Mouse (Mus musculus) forebrain, postnatal 0 days (tissue): ENCODE results near the gene Tmem41b. TPM values are rescaled to one million over a fixed set of nuclear protein-coding genes. Genes with fewer than 3 reads are reported as not detected.
"Not testable (repeated sequence)": the region's sequence is repeated elsewhere in the genome, so short reads cannot be mapped to it uniquely, and the experiment has no call there.

ENCODE experiments used
- ATAC-seq: fragments of 200-750 bp; cut with Nextera tagmentation; 2 replicates; pipeline ENCODE4 v1.8.0; 2017; ENCODE audit warnings: mild to moderate bottlenecking, moderate library complexity
- DNase-seq: peaks from one replicate; pipeline ENCODE4 v3.0.0-alpha.2; 2015
- H3K27ac ChIP-seq: fragments of 300-500 bp; sonication (generic); 2 replicates; pipeline ENCODE4 v1.5.1; 2014; ENCODE audit warnings: low read depth, mild to moderate bottlenecking, antibody characterized with exemption, low read length, moderate library complexity, mixed read lengths
- H3K27me3 ChIP-seq: fragments of 300-500 bp; sonication (generic); 2 replicates; pipeline ENCODE4 v1.6.1; 2014; ENCODE audit warnings: mild to moderate bottlenecking, low read length, mixed read lengths; ENCODE audit not compliant: insufficient read depth
- H3K36me3 ChIP-seq: fragments of 300-500 bp; sonication (generic); 2 replicates; pipeline ENCODE4 v1.6.1; 2014; ENCODE audit warnings: mild to moderate bottlenecking, moderate library complexity; ENCODE audit not compliant: insufficient read depth
- H3K4me1 ChIP-seq: fragments of 300-500 bp; sonication (generic); 2 replicates; pipeline ENCODE4 v1.6.1; 2014; ENCODE audit warnings: antibody characterized with exemption; ENCODE audit not compliant: insufficient read depth
- H3K4me2 ChIP-seq: fragments of 300-500 bp; sonication (generic); 2 replicates; pipeline ENCODE4 v1.6.1; 2014; ENCODE audit warnings: low read depth, mild to moderate bottlenecking, moderate library complexity
- H3K4me3 ChIP-seq: fragments of 300-500 bp; sonication (generic); 2 replicates; pipeline ENCODE4 v1.5.1; 2014; ENCODE audit warnings: low read depth, low read length, mixed read lengths
- H3K9ac ChIP-seq: fragments of 300-500 bp; sonication (generic); 2 replicates; pipeline ENCODE4 v1.6.1; 2014; ENCODE audit warnings: mild to moderate bottlenecking
- H3K9me3 ChIP-seq: fragments of 300-500 bp; sonication (generic); 2 replicates; pipeline ENCODE4 v1.6.1; 2016; ENCODE audit warnings: low read length
- CTCF ChIP-seq: sonication (generic); IDR thresholded peaks from 2 replicates; pipeline ENCODE4 v1.5.1; 2016; ENCODE audit warnings: antibody characterized with exemption, control low read depth, low read depth
- WGBS: fragments of 180-500 bp; shearing (Covaris S2); extraction: QIAGEN DNeasy Blood & Tissue Kit; methylation state at CpG from one replicate; pipeline ENCODE4 v1.1.7; 2014; 5-methylcytosine and 5-hydroxymethylcytosine counted together
- polyA plus RNA-seq: library from polyadenylated mRNA; unstranded; fragments of >200 nt; fragmentation: Nextera tagmentation; extraction: Ambion mirVana; gene quantifications from 2 replicates; pipeline ENCODE4 v1.2.1, GENCODE M21; 2015
- total RNA-seq: library from RNA; depleted of rRNA; stranded (reverse); fragments of >200 nt; gene quantifications from 2 replicates; pipeline ENCODE4 v1.2.3, GENCODE M21; 2014; rRNA removed

The Tmem41b gene
- total RNA-seq = 48.6 and 63.2 TPM in 2 replicates
- polyA plus RNA-seq = 38.6 and 46.4 TPM in 2 replicates

DNA sequence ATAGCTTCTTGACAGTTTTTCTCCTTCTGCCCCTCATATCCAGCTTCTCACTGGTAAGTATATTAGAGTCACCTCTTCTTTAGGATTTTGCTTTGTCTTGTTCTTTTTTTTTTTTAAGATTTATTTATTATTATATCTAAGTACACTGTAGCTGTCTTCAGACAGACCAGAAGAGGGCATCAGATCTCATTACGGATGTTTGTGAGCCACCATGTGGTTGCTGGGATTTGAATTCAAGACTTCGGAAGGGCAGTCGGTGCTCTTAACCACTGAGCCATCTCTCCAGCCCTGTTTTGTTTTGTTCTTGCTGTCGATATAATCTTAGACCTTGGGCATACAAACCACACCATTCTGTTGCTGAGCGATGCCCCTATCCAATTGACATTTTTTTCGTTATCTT, at the start of gene Tmem41b:
Gene Tmem41b, minus strand, starts transcription at position 155 of the 400 bp plus-strand sequence.
- 36% methylated on average over 6 of the region's 6 CpGs for WGBS
- Histone ChIP-seq H3K9ac (peak within 1 kb of the TSS; percentile 61), H3K27ac (peak within 1 kb of the TSS; percentile 89), H3K4me3 (peak within 1 kb of the TSS; percentile 60), H3K4me2 (peak within 1 kb of the TSS; percentile 68)
- not testable (repeated sequence) for ATAC-seq, H3K4me1 ChIP-seq, H3K27me3 ChIP-seq, H3K9me3 ChIP-seq, H3K36me3 ChIP-seq
- peak; percentile 27 for DNase-seq
- peak; percentile 51 for TF ChIP-seq CTCF

DNA sequence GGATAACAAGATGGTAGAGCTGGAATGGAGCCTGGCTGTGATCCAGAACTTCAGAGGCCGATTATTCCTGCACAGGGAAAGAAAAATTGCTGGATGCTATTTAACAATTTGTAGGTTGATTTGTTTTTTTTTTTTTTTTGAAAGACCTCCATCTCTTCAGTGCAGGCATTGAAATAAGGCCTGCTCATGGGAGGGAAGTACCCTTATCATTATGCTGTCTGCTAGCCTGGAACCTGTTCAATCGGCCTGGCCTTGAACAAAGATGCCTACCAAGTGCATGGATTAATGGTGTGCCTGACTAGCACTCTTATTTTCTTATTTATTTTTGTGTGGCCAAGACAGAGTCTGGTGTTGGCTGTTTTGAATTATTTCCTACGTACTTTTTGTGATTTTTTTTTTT, 43.6 kb upstream of the Tmem41b start:
- no peaks in the 10 kb centered on the region for H3K27me3 ChIP-seq
- H3K27ac ChIP-seq = no peak overlapping the region
- ATAC-seq = no peak
- H3K4me2 ChIP-seq = no peak overlapping the region
- no peak for DNase-seq
- no peak overlapping the region for H3K9ac ChIP-seq
- no peak for TF ChIP-seq CTCF
- no peaks in the 10 kb centered on the region for H3K9me3 ChIP-seq
- H3K4me1 ChIP-seq = no peaks in the 10 kb centered on the region
- peaks cover 30% of the 10 kb centered on the region for H3K36me3 ChIP-seq
- 61% methylated on average over 3 of the region's 3 CpGs for WGBS
- no peak overlapping the region for H3K4me3 ChIP-seq

GRCm38 (mm10) chr7:110028826-110029225, 42.1 kb upstream of the Tmem41b start:
- Histone ChIP-seq H3K9ac (no peak overlapping the region), H3K27ac (no peak overlapping the region), H3K4me1 (no peaks in the 10 kb centered on the region), H3K4me3 (no peak overlapping the region), H3K36me3 (peaks cover 25% of the 10 kb centered on the region), H3K4me2 (no peak overlapping the region), H3K9me3 (no peaks in the 10 kb centered on the region), H3K27me3 (no peaks in the 10 kb centered on the region)
- DNase-seq (peak; percentile 6), ATAC-seq (peak; percentile 40; the same call in 1 of the 2 replicates)
- TF ChIP-seq CTCF = no peak
- WGBS = 56% methylated on average over 1 of the region's 1 CpGs

DNA sequence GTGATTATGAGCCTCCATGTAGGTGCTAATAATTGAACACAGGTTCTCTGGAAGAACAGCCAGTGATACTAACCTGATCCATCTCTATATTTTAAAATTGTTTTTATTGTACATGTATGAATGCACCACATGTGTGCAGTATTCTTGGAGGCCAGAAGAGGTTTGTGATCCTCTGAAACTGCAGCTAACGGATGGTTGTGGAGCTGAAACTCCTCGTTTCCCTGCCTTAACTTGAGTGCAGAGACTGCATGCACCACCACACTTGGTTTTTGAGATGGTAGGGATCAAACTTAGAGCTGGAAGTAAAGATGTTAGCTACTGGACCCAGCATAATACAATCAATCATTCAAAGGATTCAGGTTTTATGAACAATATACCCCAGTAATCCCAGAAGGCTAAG, 39.9 kb upstream of the Tmem41b start:
- Histone ChIP-seq H3K9ac (no peak overlapping the region), H3K27me3 (no peaks in the 10 kb centered on the region), H3K4me2 (no peak overlapping the region), H3K4me3 (no peak overlapping the region), H3K27ac (no peak overlapping the region), H3K9me3 (no peaks in the 10 kb centered on the region), H3K4me1 (no peaks in the 10 kb centered on the region), H3K36me3 (peaks cover 15% of the 10 kb centered on the region)
- no peak for ATAC-seq
- TF ChIP-seq CTCF = no peak
- 84% methylated on average over 2 of the region's 2 CpGs for WGBS
- DNase-seq = no peak

- Histone ChIP-seq H3K4me2 (no peak overlapping the region), H3K36me3 (no peaks in the 10 kb centered on the region), H3K4me1 (peaks cover 11% of the 10 kb centered on the region; the same call in 1 of the 2 replicates), H3K27me3 (no peaks in the 10 kb centered on the region), H3K27ac (no peak overlapping the region), H3K9me3 (no peaks in the 10 kb centered on the region), H3K9ac (no peak overlapping the region), H3K4me3 (no peak overlapping the region)
- WGBS = 100% methylated on average over 1 of the region's 1 CpGs
- no peak for TF ChIP-seq CTCF
- DNase-seq (no peak), ATAC-seq (no peak)
Observed at GRCm38 (mm10) chr7:110023553-110023952, 36.8 kb upstream of the Tmem41b start.

DNA sequence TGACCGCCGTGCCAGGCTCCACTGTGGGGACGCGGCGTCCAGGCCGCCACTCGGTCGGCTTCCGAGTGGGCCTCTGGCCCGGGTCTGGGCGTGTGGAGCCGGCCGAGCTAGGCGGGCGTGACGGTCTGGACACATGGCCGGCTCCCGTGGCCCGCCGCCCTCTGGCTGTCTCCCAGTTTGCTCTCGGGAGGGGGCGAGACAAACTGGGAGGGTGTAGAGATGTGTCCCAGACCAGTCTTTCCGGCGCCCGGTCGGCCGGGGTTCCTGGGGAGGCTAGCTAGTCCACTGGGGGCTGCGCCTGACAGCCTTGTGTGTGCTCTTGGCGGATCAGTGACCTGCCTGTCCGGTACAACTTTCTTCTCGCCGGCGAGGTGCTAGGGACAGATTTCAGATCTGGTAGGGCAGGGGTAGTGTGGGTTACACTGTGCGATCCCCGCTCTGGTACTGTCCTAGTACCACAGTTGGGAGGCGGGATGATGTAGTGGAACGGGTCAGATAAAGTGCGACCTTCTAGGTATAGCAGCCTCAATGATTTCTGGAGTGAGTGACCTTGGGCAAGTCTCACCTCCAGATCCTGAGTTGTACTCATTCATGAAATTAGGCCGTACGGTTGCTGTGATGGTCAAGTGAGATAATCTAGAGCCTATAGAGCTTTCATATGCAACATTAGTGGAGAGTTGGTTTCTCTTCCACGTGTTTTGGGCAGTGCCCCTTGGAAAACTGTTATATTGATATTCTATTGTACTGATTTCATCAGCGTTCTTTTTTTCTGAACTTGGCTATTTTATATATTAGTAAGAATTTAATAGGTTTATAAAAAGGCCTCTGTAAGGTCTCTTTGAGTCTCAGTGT, 32.1 kb upstream of the Tmem41b start:
- H3K9ac ChIP-seq = peak overlapping the region; percentile 96
- no peak for TF ChIP-seq CTCF
- H3K4me2 ChIP-seq = peak overlapping the region; percentile 84
- WGBS = 3% methylated on average over 42 of the region's 42 CpGs
- H3K9me3 ChIP-seq = no peaks in the 10 kb centered on the region
- peak overlapping the region; percentile 89 for H3K27ac ChIP-seq
- ATAC-seq = peak; percentile 70
- peaks cover 11% of the 10 kb centered on the region; the same call in 1 of the 2 replicates for H3K4me1 ChIP-seq
- no peaks in the 10 kb centered on the region for H3K27me3 ChIP-seq
- H3K36me3 ChIP-seq = no peaks in the 10 kb centered on the region
- no peak for DNase-seq
- peak overlapping the region; percentile 95 for H3K4me3 ChIP-seq

DNA sequence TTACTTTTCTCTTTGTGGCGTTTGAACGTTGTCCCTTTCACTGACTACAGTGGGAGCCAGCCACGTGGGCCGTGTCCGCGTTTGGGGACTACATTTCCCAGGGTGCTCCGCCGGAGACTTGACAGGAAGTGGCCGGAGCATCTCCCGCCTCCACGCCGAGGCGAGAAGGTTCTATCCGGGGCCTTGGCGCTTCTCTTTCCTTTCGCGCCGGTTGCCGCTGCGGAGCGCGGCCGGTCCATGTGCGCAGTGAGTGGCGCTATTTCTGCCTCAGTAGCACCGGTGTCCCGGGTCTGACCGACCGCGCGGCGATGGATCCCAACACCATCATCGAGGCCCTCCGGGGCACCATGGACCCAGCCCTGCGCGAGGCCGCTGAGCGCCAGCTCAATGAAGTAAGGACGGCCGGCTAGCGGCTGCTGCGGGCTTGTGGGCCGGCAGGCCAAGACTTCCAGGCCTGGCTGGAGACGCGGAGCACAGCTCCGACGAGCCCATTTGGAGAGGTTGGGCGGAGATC, 31.4 kb upstream of the Tmem41b start, which contains the start of gene Ipo7:
Gene Ipo7, plus strand, starts transcription at position 158 of the 514 bp plus-strand sequence.
- H3K27me3 ChIP-seq = no peaks in the 10 kb centered on the region
- peak within 1 kb of the TSS; percentile 95 for H3K4me3 ChIP-seq
- peak within 1 kb of the TSS; percentile 84 for H3K4me2 ChIP-seq
- WGBS = under 1% methylated on average over 48 of the region's 48 CpGs
- ATAC-seq = peak; percentile 99
- H3K4me1 ChIP-seq = peaks cover 11% of the 10 kb centered on the region; the same call in 1 of the 2 replicates
- peak within 1 kb of the TSS; percentile 89 for H3K27ac ChIP-seq
- DNase-seq = peak; percentile 93
- H3K9ac ChIP-seq = peak within 1 kb of the TSS; percentile 96
- H3K36me3 ChIP-seq = no peaks in the 10 kb centered on the region
- no peaks in the 10 kb centered on the region for H3K9me3 ChIP-seq
- peak; percentile 46 for TF ChIP-seq CTCF
